ENCODE assay signal across 10 mouse cellular contexts in the genomic region with DNA sequence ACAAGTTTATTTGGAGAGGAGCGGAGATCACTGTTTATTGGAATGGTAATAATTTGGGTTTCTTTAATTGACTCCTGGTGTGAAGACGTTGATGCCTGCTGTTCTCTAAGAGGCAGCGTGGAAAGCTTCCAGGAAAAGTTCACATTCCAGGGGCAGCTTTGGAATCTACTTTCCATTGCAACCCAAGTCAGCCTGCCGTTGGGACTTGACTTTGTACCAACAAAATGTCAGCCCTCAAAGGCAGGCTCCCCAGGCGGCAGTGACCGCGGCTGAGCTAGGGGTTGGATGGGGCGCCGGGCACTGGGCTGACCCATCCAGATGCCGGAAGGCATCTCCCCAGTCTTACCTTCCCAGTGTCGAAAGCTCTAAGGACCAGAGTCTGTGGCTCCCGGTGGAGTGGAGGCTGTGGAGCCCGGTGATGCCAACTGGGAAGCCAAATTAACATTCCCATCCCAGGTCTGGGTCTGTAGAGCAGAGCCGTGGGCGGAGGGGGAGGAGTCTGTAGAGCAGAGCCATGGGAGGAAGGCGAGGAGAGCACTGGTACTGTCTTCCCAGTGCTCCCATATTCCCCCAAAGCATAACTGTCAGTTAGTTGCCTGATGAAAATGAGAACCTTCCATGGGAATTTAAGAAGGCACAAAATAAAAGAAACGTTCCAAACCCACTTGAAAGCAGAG. TPM values are rescaled to one million over a fixed set of nuclear protein-coding genes. Genes with fewer than 3 reads are reported as not detected.
A peak's percentile ranks its signal among the peaks of the same experiment; 100 is the strongest.
DNase-seq lines count a peak whose midpoint lies in the region; ATAC-seq and TF ChIP-seq lines count a peak whose summit lies in the region.
"Had no signal": no experiment of that assay in that cellular context is flagged by ENCODE, and none has a peak within 500 bp of the region (broad histone marks: within the 10 kb centered on the region; RNA-seq: fewer than 3 reads in every experiment).

No protein-coding gene starts in this region.

- peak; percentile 37 for DNase-seq in forebrain, embryonic 14.5 days (ENCODE audit: low spot score)
- peak; percentile 86 for DNase-seq in embryonic facial prominence, embryonic 14.5 days (ENCODE audit: low spot score)
- DNase-seq in heart, postnatal 36 days = peak; percentile 12 to 21
- DNase-seq in lung, embryonic 14.5 days = peak; percentile 93
- DNase-seq in adrenal gland, postnatal 36 days = no peak
- no peak for DNase-seq in layer of hippocampus, postnatal 10 days (ENCODE audit: low spot score in 2 of 2)

- no peaks in the 10 kb centered on the region for H3K27me3 ChIP-seq in forebrain, embryonic 14.5 days (replicated peaks; ENCODE audit: control insufficient read depth, insufficient read depth, low read length)
- H3K27me3 ChIP-seq in forebrain, embryonic 15.5 days = no peaks in the 10 kb centered on the region
- no peaks in the 10 kb centered on the region for H3K27me3 ChIP-seq in embryonic facial prominence, embryonic 14.5 days (replicated peaks; ENCODE audit: control insufficient read depth, insufficient read depth, low read length)
- H3K27me3 ChIP-seq in lung, embryonic 14.5 days (ENCODE audit: insufficient read depth, low read length) = no peaks in the 10 kb centered on the region
- H3K27me3 ChIP-seq in forebrain, embryonic 12.5 days = peaks cover 38% of the 10 kb centered on the region

- ATAC-seq in forebrain, embryonic 14.5 days = no peak
- ATAC-seq in forebrain, embryonic 15.5 days (replicated peaks) = no peak
- no peak; the same call in none of the 2 replicates for ATAC-seq in embryonic facial prominence, embryonic 14.5 days (ENCODE audit: low read depth)
- ATAC-seq in lung, embryonic 14.5 days (ENCODE audit: insufficient read depth) = peak; percentile 86
- ATAC-seq in forebrain, embryonic 12.5 days (ENCODE audit: low FRiP score) = no peak

- intact Hi-C loops in heart, postnatal 36 days (cut with DNase I) = no loop called here

- WGBS in forebrain, embryonic 14.5 days = 36% methylated on average over 17 of the region's 17 CpGs
- 42% methylated on average over 17 of the region's 17 CpGs for WGBS in forebrain, embryonic 15.5 days
- 26% methylated on average over 17 of the region's 17 CpGs for WGBS in embryonic facial prominence, embryonic 14.5 days
- WGBS in lung, embryonic 14.5 days = 27% methylated on average over 17 of the region's 17 CpGs
- 39% methylated on average over 17 of the region's 17 CpGs for WGBS in forebrain, embryonic 12.5 days

- no peaks in the 10 kb centered on the region for H3K36me3 ChIP-seq in forebrain, embryonic 14.5 days (ENCODE audit: control insufficient read depth, insufficient read depth, low read length)
- no peaks in the 10 kb centered on the region for H3K36me3 ChIP-seq in forebrain, embryonic 15.5 days
- H3K36me3 ChIP-seq in embryonic facial prominence, embryonic 14.5 days (ENCODE audit: control insufficient read depth, insufficient read depth, low read length) = no peaks in the 10 kb centered on the region
- no peaks in the 10 kb centered on the region for H3K36me3 ChIP-seq in lung, embryonic 14.5 days (ENCODE audit: insufficient read depth)
- no peaks in the 10 kb centered on the region for H3K36me3 ChIP-seq in forebrain, embryonic 12.5 days (replicated peaks)

- no peaks in the 10 kb centered on the region for H3K9me3 ChIP-seq in forebrain, embryonic 14.5 days (replicated peaks; ENCODE audit: control insufficient read depth, low read length)
- H3K9me3 ChIP-seq in forebrain, embryonic 15.5 days = no peaks in the 10 kb centered on the region
- H3K9me3 ChIP-seq in embryonic facial prominence, embryonic 14.5 days (ENCODE audit: control insufficient read depth, low read length) = no peaks in the 10 kb centered on the region
- H3K9me3 ChIP-seq in lung, embryonic 14.5 days (ENCODE audit: low read depth, low read length) = no peaks in the 10 kb centered on the region
- no peaks in the 10 kb centered on the region for H3K9me3 ChIP-seq in forebrain, embryonic 12.5 days

- no peak overlapping the region for H3K27ac ChIP-seq in forebrain, embryonic 14.5 days (ENCODE audit: low read depth, low read length)
- H3K27ac ChIP-seq in forebrain, embryonic 15.5 days (replicated peaks) = no peak overlapping the region
- H3K27ac ChIP-seq in embryonic facial prominence, embryonic 14.5 days (replicated peaks; ENCODE audit: low read depth, low read length) = 0 out of 2 replicates have a peak overlapping the region, but pooled peaks have one; percentile 4
- peak overlapping the region; percentile 67; the same call in 1 of the 2 replicates for H3K27ac ChIP-seq in lung, embryonic 14.5 days (ENCODE audit: low read depth)
- no peak overlapping the region for H3K27ac ChIP-seq in forebrain, embryonic 12.5 days

- no peak for TF ChIP-seq CTCF in lung, embryonic 14.5 days (IDR thresholded peaks at IDR 0.05; ENCODE audit: low read depth)

- H3K4me1 ChIP-seq in forebrain, embryonic 14.5 days (ENCODE audit: control insufficient read depth, insufficient read depth, low read length) = no peaks in the 10 kb centered on the region
- H3K4me1 ChIP-seq in forebrain, embryonic 15.5 days = no peaks in the 10 kb centered on the region; the same call in 1 of the 2 replicates
- peaks cover 12% of the 10 kb centered on the region for H3K4me1 ChIP-seq in embryonic facial prominence, embryonic 14.5 days (ENCODE audit: control insufficient read depth, insufficient read depth, low read length)
- peaks cover 10% of the 10 kb centered on the region for H3K4me1 ChIP-seq in lung, embryonic 14.5 days (ENCODE audit: insufficient read depth)
- H3K4me1 ChIP-seq in forebrain, embryonic 12.5 days = peaks cover 5% of the 10 kb centered on the region; the same call in 1 of the 2 replicates

- no peak overlapping the region for H3K4me3 ChIP-seq in forebrain, embryonic 14.5 days (ENCODE audit: low read depth, low read length)
- no peak overlapping the region for H3K4me3 ChIP-seq in forebrain, embryonic 15.5 days
- H3K4me3 ChIP-seq in embryonic facial prominence, embryonic 14.5 days (ENCODE audit: low read depth, low read length) = no peak overlapping the region
- H3K4me3 ChIP-seq in lung, embryonic 14.5 days (ENCODE audit: low read depth, low read length) = no peak overlapping the region
- no peak overlapping the region for H3K4me3 ChIP-seq in forebrain, embryonic 12.5 days (replicated peaks)
- H3K4me3 ChIP-seq: myocyte had no signal

- H3K9ac ChIP-seq in forebrain, embryonic 14.5 days (ENCODE audit: low read length) = no peak overlapping the region
- no peak overlapping the region for H3K9ac ChIP-seq in forebrain, embryonic 15.5 days (replicated peaks)
- no peak overlapping the region for H3K9ac ChIP-seq in embryonic facial prominence, embryonic 14.5 days (ENCODE audit: low read depth, low read length)
- H3K9ac ChIP-seq in lung, embryonic 14.5 days = no peak overlapping the region; the same call in 1 of the 2 replicates
- no peak overlapping the region for H3K9ac ChIP-seq in forebrain, embryonic 12.5 days

- H3K4me2 ChIP-seq in forebrain, embryonic 14.5 days (ENCODE audit: low read length) = no peak overlapping the region
- H3K4me2 ChIP-seq in forebrain, embryonic 15.5 days (replicated peaks) = no peak overlapping the region
- H3K4me2 ChIP-seq in embryonic facial prominence, embryonic 14.5 days (ENCODE audit: low read depth, low read length) = peak overlapping the region; percentile 41
- H3K4me2 ChIP-seq in lung, embryonic 14.5 days = peak overlapping the region; percentile 35; the same call in 1 of the 2 replicates
- H3K4me2 ChIP-seq in forebrain, embryonic 12.5 days = no peak overlapping the region

RNA-seq across cellular contexts. Expression of gene Gm973, which starts 7.5 kb away (rescaled TPM):
- 5.5 and 6.2 TPM in 2 replicates for polyA plus RNA-seq in forebrain, embryonic 14.5 days (2014; fragmentation: Nextera tagmentation; extraction: Ambion mirVana)
- polyA plus RNA-seq in forebrain, embryonic 15.5 days (2015; fragmentation: Nextera tagmentation; extraction: Ambion mirVana) = 4.0 and 9.2 TPM in 2 replicates
- polyA plus RNA-seq in embryonic facial prominence, embryonic 14.5 days (2014; fragmentation: Nextera tagmentation; extraction: Ambion mirVana) = 1.6 and 5.9 TPM in 2 replicates
- total RNA-seq in heart, postnatal 36 days (2021) = under 1 TPM in 1 of 2 experiments, not detected in 1; 0.28 TPM
- polyA plus RNA-seq in lung, embryonic 14.5 days (2014; fragmentation: Nextera tagmentation; extraction: Ambion mirVana) = 0.41 TPM in 1 of 2 replicates, not detected in the other
- 10 to 100 TPM in 1 of 2 experiments, under 1 TPM in 1; 0.86 to 23.1 TPM for total RNA-seq in adrenal gland, postnatal 36 days (2021)
- polyA plus RNA-seq in forebrain, embryonic 12.5 days (2016; fragmentation: Nextera tagmentation; extraction: Ambion mirVana) = 1.1 and 1.3 TPM in 2 replicates
- total RNA-seq in layer of hippocampus, postnatal 10 days (2021) = 1 to 10 TPM; 7.0 to 7.9 TPM
- polyA plus RNA-seq: C2C12, myocyte had no signal

RNA-seq across cellular contexts. Expression of gene Fzd7, which starts 26.4 kb away (rescaled TPM):
- 3.4 and 3.9 TPM in 2 replicates for polyA plus RNA-seq in forebrain, embryonic 14.5 days (2014; fragmentation: Nextera tagmentation; extraction: Ambion mirVana)
- 3.5 and 4.2 TPM in 2 replicates for polyA plus RNA-seq in forebrain, embryonic 15.5 days (2015; fragmentation: Nextera tagmentation; extraction: Ambion mirVana)
- polyA plus RNA-seq in embryonic facial prominence, embryonic 14.5 days (2014; fragmentation: Nextera tagmentation; extraction: Ambion mirVana) = 13.8 and 16.6 TPM in 2 replicates
- 1 to 10 TPM; 6.6 to 7.8 TPM for total RNA-seq in heart, postnatal 36 days (2021)
- polyA plus RNA-seq in lung, embryonic 14.5 days (2014; fragmentation: Nextera tagmentation; extraction: Ambion mirVana) = 21.7 and 22.7 TPM in 2 replicates
- 10 to 100 TPM; 11.2 to 17.7 TPM for total RNA-seq in adrenal gland, postnatal 36 days (2021)
- polyA plus RNA-seq in forebrain, embryonic 12.5 days (2016; fragmentation: Nextera tagmentation; extraction: Ambion mirVana) = 8.1 and 10.9 TPM in 2 replicates
- total RNA-seq in layer of hippocampus, postnatal 10 days (2021) = 1 to 10 TPM; 5.8 to 6.5 TPM

Comparison
In these comparisons a context has a peak if more than half of its experiments do, and no peak if none do; other contexts are left out.
1. DNase-seq: peak in forebrain, embryonic 14.5 days (single experiment), embryonic facial prominence, embryonic 14.5 days (single experiment), heart, postnatal 36 days (2 of 2) and lung, embryonic 14.5 days (single experiment); none in adrenal gland, postnatal 36 days (0 of 2) and layer of hippocampus, postnatal 10 days (0 of 2).
2. H3K27ac ChIP-seq: peak in embryonic facial prominence, embryonic 14.5 days (single experiment) and lung, embryonic 14.5 days (single experiment); none in forebrain, embryonic 14.5 days (single experiment), forebrain, embryonic 15.5 days (single experiment) and forebrain, embryonic 12.5 days (single experiment).
3. H3K4me2 ChIP-seq: peak in embryonic facial prominence, embryonic 14.5 days (single experiment) and lung, embryonic 14.5 days (single experiment); none in forebrain, embryonic 14.5 days (single experiment), forebrain, embryonic 15.5 days (single experiment) and forebrain, embryonic 12.5 days (single experiment).